Mouse (Mus musculus): ENCODE measurements around the gene Klhdc3. TPM values are rescaled to one million over a fixed set of nuclear protein-coding genes. Genes with fewer than 3 reads are reported as not detected.

Klhdc3 gene
- 10 to 100 TPM; 59.2 to 75.3 TPM for total RNA-seq (2021)
- long read RNA-seq, experiment 1, transcript Klhdc3-201 (12 exons, 2,100 nt): major isoform, 51 of 68 reads
- long read RNA-seq, experiment 1, partial matches to known transcripts: 7 of 68 reads
- long read RNA-seq, experiment 1, other reads (novel, unspliced or antisense): 7 of 68 reads
- long read RNA-seq, experiment 2, transcript Klhdc3-201 (12 exons, 2,100 nt): major isoform, 13 of 20 reads
- long read RNA-seq, experiment 2, partial matches to known transcripts: 5 of 20 reads
- long read RNA-seq, experiment 2, other reads (novel, unspliced or antisense): 1 of 20 reads

DNA sequence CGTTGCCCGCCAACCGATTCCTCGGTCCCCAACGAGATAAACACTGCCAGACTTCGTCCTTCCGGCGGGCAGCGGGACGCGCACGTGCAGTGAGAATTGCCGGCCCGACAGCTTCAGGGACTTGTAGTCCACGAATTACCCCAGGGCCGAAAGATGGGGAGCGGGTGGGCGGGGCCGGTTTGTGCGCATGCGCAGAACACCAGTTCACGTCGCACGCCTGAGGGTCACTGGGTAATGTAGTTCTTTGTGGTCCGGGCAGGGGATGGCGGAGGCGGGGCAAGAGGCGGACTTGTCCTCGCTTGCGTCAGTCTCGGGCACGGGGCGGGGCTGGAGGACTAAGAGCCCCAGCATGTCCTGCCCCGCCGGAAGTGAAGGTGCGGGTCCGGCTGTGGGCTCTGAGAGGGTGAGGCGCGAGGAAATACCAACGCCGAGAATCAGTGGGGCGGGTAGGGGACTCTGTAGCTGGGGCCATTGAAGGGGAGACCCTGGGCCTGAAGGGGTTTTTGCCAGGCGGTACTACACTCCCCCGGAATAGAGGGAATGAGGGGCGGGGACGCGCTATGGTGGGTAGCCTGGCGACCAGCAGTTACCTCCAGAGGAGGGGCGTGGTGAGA is at the start of gene Klhdc3:
Gene Klhdc3, minus strand, starts transcription at position 155 of the 614 bp plus-strand sequence.
- DNase-seq: peak; percentile 98 to 99

DNA sequence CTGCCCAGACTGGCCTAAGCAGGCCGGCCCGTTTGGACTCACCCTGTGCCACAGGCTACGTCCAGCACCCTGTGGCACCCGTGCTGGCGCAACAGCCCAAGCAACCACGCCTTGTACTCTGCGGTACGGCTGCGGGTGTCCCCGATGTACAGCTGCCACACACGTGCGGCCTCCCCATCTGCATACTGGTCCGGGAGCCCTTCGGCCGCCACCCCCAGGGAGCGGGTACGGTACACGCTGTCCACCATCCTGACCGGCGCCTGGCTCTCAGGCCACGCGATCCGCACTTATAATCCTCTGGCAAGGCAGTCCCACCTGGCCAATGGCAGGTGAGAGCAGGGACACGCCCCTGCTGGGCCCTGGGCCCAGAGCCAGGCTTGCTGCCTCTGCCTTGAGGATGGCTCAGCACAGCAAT is 48.2 kb upstream of the Klhdc3 start, which contains the start of gene Gnmt:
Gene Gnmt, minus strand, starts transcription at position 265 of the 415 bp plus-strand sequence.
- DNase-seq: no peak

DNA sequence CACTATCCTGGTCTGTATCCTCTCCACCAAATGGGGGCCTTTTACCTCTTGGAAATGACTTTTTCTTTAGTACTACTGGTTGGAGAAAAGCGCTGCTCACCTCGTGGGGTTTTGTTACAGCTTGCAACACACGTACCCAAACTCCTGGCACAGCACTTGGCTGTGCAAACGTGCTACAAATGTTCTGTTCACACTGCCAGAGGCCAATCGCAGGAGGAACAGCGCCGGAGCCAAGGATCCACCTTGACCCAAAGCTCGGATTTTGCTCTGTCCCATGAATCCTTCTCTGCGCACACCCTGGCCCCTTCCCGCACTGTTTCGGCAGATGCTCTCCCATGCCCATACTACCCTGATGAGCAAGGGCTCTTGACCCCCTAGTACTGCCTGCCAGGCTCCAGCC is 47.8 kb upstream of the Klhdc3 start:
- DNase-seq: no peak

DNA sequence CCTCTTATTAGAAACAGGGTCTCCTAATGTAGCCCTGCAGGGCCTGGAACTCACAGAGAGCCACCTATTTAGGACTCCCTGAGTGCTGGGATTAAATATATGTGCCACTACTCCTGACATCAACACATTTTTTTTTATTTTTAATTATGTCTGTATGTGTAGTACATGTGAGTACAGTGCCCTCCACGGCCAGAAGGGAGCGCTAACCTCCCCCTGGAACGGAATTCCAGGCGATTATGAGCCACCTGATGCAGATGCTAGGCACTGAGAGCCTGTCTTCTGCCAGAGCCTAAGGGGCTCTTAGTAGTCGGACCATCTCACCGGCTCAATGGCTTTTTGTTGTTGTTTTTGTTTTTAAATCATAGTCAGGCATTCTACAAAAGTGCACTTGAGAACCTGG is 47.3 kb upstream of the Klhdc3 start:
- peak in 1 of 2 experiments; percentile 49 for DNase-seq

DNA sequence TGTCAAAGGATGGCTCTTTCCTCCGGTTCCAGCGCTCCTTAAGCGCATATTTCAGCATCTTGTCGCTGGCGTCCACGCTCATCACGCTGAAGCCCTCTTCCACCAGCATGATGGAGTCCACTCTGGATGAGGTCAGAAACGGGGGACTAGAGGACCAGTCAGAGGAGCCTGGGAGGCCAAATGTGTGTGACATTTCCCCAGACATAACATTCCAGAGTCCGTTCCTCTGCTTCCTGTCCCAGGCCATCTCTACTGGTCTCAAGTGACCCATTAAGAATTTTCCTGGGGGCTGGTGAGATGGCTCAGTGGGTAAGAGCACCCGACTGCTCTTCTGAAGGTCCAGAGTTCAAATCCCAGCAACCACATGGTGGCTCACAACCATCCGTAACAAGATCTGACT is 46.6 kb upstream of the Klhdc3 start:
- no peak for DNase-seq

DNA sequence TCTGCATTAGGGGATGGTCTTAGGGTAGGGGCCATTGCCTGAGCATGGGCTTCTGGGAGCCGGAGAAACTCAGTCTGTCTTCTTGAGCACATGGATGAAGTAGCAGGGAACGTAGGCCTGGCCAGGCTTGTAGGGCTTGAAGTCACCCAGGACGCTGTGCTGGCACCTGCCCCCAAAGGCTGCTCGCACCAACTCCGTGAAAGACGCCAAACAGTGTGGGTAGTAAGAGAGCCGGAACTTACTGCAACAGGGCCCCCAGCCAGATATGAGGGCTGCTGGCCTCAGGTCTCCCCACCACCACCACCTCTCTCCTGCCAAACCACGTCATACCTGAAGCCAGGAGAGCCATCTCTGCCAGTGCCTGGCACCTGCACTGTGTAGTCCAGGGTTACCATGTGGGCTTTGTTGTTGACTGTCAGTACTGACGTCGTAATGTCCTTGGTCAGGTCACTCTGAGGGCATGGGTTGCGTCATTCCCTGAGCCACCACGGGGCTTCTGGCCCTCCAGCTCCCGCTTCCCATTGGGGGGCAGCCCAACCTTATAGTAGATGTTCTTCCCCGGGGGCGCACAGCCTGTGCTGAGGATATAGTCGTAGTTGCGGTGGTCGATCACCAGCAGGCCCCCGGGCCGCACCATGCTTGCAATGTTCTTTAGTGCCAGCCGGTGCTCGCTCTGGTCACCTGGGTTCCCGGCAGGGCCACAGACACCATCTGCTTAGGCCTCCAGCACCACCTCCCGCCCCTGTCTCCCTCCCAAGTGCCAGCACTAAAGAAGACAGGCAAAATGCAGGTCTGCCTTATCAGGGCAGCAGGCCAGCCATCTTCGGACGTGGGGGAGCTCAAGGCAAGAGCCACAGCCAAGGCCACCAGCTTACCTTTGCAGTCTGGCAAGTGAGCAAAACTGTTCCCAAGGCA is 45.3 kb upstream of the Klhdc3 start:
- DNase-seq: no peak

DNA sequence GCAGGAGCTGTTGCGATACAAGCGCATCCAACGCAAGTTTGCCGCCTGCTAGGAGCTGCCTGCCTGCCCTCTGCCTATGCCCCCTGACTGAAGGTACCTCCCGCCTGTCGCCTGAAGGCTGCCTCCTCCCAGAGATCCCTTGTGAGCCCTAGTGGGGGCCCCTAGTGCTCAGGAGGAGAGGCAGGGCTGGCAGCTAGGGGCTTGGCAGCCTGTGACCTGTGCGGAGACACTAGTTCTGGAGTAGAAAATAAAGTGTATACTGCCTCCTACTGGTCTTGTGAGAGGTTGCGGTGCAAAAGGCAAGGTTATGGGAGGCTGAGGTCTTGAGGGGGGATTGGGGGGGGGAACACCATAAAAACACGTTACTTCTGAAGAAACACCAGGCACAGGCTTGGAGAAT is 44.6 kb upstream of the Klhdc3 start:
- no peak for DNase-seq

DNA sequence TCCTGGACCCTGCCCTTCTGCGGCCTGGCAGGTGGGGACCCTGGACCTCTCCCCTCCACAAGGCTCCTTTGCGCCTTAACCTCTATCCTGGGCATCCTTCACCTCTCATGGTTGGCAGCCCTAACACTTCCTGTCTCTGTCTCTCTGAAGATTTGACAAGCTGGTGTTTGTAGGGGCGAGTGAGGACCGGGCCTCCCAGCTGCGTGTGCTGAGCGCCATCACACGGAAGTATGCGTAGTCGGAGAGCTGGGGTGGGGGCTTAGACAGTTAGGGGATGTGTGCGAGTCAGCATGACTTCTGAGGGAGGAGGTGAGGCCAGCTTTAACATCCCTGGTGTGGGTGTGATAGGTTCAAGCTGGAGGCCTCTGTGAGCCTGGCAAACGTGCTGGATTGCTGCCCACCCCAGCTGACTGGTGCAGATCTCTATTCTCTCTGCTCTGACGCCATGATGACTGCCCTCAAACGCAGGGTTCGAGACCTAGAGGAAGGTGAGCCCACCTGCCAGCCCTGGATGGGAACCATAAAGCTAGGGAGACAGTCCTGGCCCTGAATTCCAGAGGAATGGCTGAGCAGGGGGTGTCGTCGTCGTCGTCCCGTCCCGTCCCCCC is 43.9 kb upstream of the Klhdc3 start:
- no peak for DNase-seq

DNA sequence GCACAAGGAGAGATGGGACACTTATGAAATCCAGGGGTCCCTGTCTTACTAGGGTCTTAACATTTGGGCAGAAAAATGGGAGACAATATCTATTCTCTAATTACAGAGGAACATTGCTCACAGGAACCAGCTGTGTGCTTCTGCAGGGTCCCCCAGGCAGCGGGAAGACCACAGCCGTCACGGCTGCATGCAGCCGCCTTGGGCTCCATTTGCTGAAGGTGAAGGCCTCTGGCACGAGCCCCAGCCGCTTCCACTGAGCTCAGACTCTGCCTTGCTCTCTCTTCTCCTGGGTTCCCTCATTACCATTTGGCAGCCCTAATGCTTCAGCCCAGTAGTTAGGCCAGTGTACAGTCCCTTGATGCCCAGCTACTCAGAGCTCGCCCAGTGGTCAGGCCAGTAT is 40.4 kb upstream of the Klhdc3 start:
- DNase-seq: peak; percentile 50 to 52

DNA sequence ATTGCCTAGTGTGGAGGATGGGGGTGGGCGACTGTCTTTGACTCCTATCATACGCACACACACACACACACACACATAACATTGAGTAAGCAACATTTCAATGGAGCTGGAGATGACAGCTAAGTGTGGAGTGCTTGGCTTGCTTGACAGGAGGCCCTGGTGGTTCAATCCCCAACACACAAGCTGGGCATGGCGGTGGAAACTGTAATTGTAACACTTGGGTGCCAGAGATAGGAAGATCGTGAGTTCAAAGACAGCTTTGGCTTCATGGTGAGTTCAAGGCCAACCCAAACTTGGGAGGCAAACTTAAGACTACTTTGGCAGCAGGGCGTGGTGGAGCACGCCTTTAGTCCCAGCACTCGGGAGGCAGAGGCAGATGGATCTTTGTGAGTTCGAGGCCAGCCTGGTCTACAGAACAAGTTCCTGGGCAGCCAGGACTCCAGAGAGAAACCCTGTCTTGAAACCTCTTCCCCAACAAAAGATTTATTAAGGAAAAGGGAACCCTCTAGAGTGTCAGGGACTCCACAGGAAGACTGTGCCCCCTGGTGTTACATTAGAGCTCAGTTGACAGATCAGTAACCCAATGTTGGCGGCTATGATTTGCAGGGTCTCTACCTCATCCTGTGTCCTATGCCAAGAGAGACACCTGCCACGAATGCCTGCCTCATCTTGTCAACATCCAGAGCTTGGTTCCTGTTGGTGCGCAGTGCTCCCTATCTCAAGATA is 34.2 kb upstream of the Klhdc3 start:
- DNase-seq: no peak

DNA sequence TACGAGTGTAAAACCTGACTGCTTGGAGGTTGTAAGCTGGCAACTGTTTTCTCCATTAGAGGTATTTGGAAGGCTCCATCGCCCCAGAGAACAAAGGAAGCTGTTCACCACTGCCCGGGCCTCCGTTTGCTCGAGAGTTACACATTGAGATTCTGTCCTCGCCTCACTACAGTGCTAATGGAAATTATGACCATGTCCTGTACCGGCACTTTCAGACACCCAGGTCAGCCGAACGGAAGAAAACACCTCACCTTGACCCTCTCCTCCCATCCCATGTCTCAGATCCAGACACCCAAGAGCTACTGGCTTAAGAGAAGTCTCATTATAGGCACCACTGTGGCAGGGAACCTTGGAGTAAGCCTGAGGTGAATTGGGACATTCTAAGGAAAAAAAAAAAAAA is 33.1 kb upstream of the Klhdc3 start:
- no peak for DNase-seq

DNA sequence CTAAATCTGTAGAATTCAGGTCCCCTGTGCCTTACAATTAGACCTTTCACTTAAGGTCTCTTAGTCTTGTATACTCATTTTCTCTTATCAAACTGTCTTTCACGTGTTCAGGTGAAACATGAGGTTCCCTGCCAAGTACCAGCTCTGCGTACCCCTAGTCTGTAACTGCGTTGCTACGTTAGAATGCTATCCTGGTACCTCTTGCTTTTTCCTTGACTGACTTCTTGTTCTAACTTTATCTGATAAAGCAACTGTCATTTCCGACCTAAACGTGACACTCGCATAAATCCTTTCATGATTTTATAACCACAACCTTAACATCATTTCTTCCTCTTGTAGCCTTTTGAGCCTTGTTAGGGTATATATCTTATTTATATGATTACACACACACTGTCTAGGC is 31.7 kb upstream of the Klhdc3 start:
- DNase-seq: no peak

DNA sequence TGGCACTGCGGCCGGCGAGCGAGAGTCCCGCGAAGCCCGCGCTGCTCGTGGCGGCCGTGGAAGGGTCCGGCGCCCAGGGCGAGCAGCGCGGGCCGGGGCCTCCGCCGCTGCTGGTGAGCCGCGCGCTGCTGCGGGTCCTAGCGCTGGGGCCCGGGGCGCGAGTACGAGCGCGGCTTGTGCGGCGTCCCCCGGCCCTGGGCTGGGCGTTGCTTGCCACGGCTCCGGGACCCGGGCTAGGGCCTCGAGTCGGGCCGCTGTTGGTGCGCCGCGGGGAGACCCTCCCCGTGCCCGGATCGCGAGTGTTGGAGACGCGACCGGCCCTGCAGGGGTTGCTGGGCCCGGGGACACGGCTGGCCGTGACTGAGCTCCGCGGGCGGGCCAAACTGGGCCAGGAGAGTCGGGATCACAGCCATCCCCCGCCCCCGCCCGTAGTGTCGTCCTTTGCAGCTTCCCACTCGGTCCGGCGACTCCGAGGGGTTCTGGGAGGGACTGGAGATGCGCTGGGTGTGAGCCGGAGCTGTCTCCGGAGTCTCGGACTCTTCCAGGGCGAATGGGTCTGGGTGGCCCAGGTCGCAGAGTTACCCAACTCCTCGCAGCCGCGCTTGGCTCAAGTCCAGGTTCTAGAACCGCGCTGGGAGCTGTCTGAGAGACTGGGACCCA is 31.0 kb upstream of the Klhdc3 start:
- DNase-seq: peak; percentile 80 to 84

DNA sequence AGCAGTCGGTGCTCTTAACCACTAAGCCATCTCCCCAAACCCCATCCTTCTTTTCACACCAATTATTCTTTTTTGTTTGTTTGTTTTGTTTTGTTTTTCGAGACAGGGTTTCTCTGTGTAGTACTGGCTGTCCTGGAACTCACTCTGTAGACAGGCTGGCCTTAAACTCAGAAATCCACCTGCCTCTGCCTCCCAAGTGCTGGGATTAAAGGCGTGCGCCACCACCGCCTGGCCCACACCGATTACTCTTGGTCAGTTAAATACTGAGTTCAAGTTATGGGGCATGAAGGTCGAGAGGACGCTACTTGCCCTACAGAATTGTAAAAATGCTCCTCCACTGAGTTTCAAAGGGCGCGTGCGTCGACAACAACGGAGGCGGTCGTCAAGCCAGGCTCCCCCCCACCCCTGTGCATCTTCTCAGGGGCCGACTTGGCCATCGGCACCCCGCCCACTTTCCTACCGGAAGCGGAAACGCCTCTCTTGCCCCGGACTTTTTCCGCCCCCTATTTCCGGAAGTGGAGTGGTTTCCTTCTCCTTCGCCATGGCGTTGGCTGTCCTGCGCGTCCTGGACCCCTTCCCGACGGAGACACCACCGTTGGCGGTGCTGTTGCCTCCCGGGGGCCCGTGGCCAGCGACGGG is 30.4 kb upstream of the Klhdc3 start, which contains the start of gene Pex6:
Gene Pex6, plus strand, starts transcription at position 505 of the 639 bp plus-strand sequence.
- DNase-seq: peak; percentile 95 to 96

DNA sequence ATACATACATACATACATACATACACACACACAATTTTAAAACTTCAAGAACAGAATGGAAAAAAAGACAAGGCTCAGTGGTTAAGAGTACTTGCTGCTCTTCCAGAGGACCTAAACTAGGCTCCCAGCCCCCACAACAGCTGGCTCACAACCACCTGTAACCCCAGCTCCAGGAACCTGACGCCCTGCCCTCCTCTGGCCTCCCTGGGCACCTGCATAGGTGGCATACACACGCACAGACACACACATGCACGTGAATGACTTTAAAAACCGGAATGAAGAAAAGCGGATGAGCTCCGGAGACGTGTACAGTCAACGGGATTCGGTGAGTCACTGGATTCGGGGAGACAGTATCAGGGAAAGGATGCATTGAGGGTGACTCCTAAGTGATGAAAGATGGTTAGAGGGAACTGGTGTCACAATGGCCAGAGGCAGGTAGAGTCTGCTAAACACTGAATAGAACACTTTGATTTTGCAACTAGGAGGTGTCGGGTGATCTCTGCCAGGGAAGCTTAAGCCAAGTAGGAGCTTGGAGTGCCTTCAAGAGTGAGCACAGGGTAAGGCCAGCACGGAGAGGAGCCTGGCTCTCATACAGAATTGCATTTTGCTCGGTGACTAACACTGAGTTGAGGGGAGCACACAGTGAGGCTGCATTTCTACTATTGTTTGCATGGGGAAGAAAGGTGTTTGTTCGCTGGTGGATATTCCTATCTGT is 25.8 kb upstream of the Klhdc3 start:
- DNase-seq: no peak

DNA sequence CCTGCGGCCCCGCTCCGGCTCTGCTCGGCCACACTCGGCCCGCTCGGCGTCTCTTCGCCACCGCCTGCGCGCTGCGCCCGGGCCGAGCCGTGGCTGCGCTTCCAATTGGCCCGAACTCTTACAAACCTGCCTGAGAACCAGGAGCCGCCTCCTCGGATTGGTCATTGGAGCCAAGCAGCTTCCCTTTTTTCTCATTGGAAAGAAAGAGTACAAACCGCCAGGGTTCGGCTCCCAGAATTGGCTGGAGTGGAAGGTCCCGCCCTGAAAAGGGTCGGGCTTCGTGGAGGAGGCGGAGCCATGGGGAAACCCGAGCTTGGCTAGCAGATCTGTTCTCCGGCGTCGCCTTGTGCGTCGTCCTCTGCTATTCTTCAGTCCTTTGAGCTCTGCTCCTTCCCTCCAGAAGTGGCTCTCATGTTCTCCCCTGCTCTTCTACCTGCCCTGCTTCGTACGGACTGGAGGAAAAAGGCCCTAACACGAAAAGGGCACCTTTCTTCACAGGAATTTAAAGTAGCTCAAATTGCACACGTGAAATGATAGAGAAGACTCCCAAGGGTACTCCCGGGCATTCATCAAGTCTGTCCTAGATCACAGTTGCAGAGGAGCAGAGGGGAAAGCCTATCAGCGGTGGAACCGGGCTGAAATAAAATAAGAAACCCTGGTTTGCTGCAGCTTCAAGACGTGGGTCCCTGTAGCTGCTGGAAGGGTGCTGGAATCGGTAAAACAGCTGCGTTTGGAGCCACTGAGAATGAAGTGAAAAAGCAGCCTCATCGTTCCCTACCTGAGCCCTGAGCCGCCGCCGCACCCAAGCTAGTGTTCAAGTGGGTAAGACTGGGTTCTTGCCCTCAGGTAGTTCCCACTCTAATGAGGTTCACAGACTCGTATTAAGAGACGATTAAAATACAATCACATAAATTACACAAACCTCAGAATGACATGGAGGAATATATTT is 24.4 kb upstream of the Klhdc3 start, which contains the start of gene Ppp2r5d:
Gene Ppp2r5d, minus strand, starts transcription at position 225 of the 949 bp plus-strand sequence.
- DNase-seq: peak; percentile 96 to 97

DNA sequence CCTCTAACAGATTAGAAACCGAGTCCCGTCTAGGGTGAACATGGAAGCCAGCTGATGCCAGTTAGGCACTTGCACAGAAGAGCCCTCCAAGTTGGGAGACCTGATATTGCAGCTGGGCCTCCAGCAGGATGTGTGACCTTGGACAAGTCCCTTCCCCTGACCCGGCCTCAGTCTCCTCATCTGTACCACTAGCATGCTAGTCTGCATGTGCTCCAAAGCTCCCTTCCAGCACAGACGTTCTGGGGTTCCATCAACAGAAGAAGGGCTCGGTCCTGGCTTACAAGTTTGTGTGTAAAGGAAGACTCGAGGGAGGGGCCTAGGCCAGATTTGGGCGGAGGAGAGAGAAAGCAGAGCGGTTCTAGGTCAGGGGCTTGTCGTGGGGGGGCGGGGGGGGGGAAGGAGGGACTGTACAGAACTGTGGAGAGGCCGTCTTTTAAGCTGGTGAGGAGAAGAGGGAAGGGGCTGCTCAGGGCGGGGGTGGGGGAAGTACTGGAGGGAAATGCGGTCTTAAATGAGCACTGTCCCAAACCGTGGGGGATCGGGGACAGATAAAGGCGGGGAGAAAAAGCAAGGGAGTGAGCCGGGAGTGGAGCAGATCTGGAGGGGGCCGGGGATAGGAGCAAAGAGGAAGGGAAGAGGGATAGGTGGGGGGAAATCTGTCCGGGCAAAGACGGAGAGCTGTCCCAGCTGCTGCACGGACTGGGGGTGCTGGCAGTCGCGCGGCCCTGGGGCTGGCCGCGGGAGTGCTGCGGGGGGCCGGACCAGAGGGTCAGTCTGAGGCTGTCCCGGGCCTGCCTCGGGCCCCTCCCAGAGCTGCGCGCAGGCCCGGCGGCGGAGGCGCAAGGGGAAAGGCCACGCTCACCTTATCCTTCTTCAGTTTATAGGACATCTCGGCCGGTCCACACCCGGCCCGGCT is 23.5 kb upstream of the Klhdc3 start:
- DNase-seq: no peak

Measured in adrenal gland, postnatal 36 days (tissue).